Mouse (Mus musculus) MEL (cell line): ENCODE measurements at regions not wholly inside any gene's neighbourhood (a gene's known extent, or its start where the extent isn't known, plus 50 kb on each side); places are given as distances from the start of the nearest gene placed in this dataset.

Source experiments
- DNase-seq: peaks from one replicate; pipeline ENCODE4 v3.0.0; 2011; ENCODE audit warnings: low read depth, low spot score
- H3K27ac ChIP-seq: 2 replicates; pipeline ENCODE4 v1.5.1; 2012; ENCODE audit warnings: low read depth, mild to moderate bottlenecking, control low read depth, low read length, moderate library complexity; ENCODE audit not compliant: control insufficient read depth
- H3K27me3 ChIP-seq, 2 experiments: fragments of 150-350 bp in 1 of 2; sonication (generic) in 1 of 2; 2 replicates each; pipeline ENCODE4 v1.6.1; 2012; ENCODE audit warnings: low read length in 2 of 2, mild to moderate bottlenecking in 2 of 2, improper control_type of control experiment in 1 of 2, moderate library complexity in 1 of 2; ENCODE audit not compliant: insufficient read depth in 2 of 2, control insufficient read depth in 1 of 2
- H3K36me3 ChIP-seq, 2 experiments: 2 replicates each; pipeline ENCODE4 v1.6.1; 2012 to 2014; ENCODE audit warnings: low read length in 2 of 2, improper control_type of control experiment in 1 of 2, inconsistent platforms in 1 of 2, mild to moderate bottlenecking in 1 of 2; ENCODE audit not compliant: insufficient read depth in 2 of 2, control insufficient read depth in 1 of 2
- H3K4me1 ChIP-seq, 2 experiments: fragments of 150-350 bp in 1 of 2; sonication (generic) in 1 of 2; 2 replicates each; pipeline ENCODE4 v1.6.1; 2012; ENCODE audit warnings: low read length in 2 of 2, improper control_type of control experiment in 1 of 2, mild to moderate bottlenecking in 1 of 2; ENCODE audit not compliant: insufficient read depth in 2 of 2, control insufficient read depth in 1 of 2
- H3K4me3 ChIP-seq, 2 experiments: fragments of 150-350 bp in 1 of 2; sonication (generic) in 1 of 2; 2 replicates each; pipeline ENCODE4 v1.5.1; 2012; ENCODE audit warnings: low read depth in 2 of 2, low read length in 2 of 2, mild to moderate bottlenecking in 2 of 2, moderate library complexity in 2 of 2, control low read depth in 1 of 2, improper control_type of control experiment in 1 of 2; ENCODE audit not compliant: control insufficient read depth in 1 of 2, insufficient read depth in 1 of 2
- H3K79me2 ChIP-seq: 2 replicates; pipeline ENCODE4 v1.6.1; 2012; ENCODE audit warnings: mild to moderate bottlenecking, low read length, moderate library complexity; ENCODE audit not compliant: control insufficient read depth, poor library complexity, insufficient read depth
- H3K9ac ChIP-seq: 2 replicates; pipeline ENCODE4 v1.6.1; 2012; ENCODE audit warnings: low read depth, mild to moderate bottlenecking, control low read depth, low read length, moderate library complexity; ENCODE audit not compliant: control insufficient read depth, poor library complexity, severe bottlenecking
- H3K9me3 ChIP-seq: fragments of 150-350 bp; sonication (generic); replicated peaks from 2 replicates; pipeline ENCODE4 v1.6.1; 2012; ENCODE audit warnings: mild to moderate bottlenecking, low read length, improper control_type of control experiment, moderate library complexity; ENCODE audit not compliant: insufficient read depth
- BHLHE40 ChIP-seq: IDR thresholded peaks from 2 replicates; pipeline ENCODE4 v1.6.1; 2012; ENCODE audit warnings: low read depth, mild to moderate bottlenecking, inconsistent platforms, low read length, improper control_type of control experiment, borderline replicate concordance
- CHD2 ChIP-seq: IDR thresholded peaks from 2 replicates; pipeline ENCODE4 v1.6.1; 2011; ENCODE audit warnings: low read length, improper control_type of control experiment
- E2F4 ChIP-seq: IDR thresholded peaks from 2 replicates; pipeline ENCODE4 v1.6.1; 2011; ENCODE audit warnings: low read depth, low read length, improper control_type of control experiment, borderline replicate concordance
- ELF1 ChIP-seq: IDR thresholded peaks from 2 replicates; pipeline ENCODE4 v1.6.1; 2014; ENCODE audit warnings: low read depth, mild to moderate bottlenecking, inconsistent platforms, low read length, improper control_type of control experiment, moderate library complexity
- GABPA ChIP-seq: IDR thresholded peaks from 2 replicates; pipeline ENCODE4 v1.6.1; 2012; ENCODE audit warnings: low read depth, mild to moderate bottlenecking, inconsistent platforms, low read length, improper control_type of control experiment, moderate library complexity
- GATA1 ChIP-seq: IDR thresholded peaks from 2 replicates; pipeline ENCODE4 v1.6.1; 2011; ENCODE audit warnings: low read depth, low read length, improper control_type of control experiment
- HCFC1 ChIP-seq: IDR thresholded peaks from 2 replicates; pipeline ENCODE4 v1.6.1; 2012; ENCODE audit warnings: low read depth, mild to moderate bottlenecking, inconsistent platforms, low read length, improper control_type of control experiment, moderate library complexity
- JUND ChIP-seq: IDR thresholded peaks from 2 replicates; pipeline ENCODE4 v1.6.1; 2011; ENCODE audit warnings: low read depth, mild to moderate bottlenecking, improper control_type of control experiment, low read length
- MAFK ChIP-seq: IDR thresholded peaks from 2 replicates; pipeline ENCODE4 v1.6.1; 2011; ENCODE audit warnings: low read depth, mild to moderate bottlenecking, low read length, improper control_type of control experiment, borderline replicate concordance
- MAX ChIP-seq: IDR thresholded peaks from 2 replicates; pipeline ENCODE4 v1.6.1; 2011; ENCODE audit warnings: low read length, improper control_type of control experiment
- MEF2A ChIP-seq: IDR thresholded peaks from 2 replicates; pipeline ENCODE4 v1.6.1; 2014; ENCODE audit warnings: low read depth, mild to moderate bottlenecking, inconsistent platforms, low read length, improper control_type of control experiment; ENCODE audit not compliant: poor library complexity, insufficient replicate concordance, severe bottlenecking; ENCODE audit errors: extremely low read depth
- NRF1 ChIP-seq: IDR thresholded peaks from 2 replicates; pipeline ENCODE4 v1.6.1; 2014; ENCODE audit warnings: low read depth, mild to moderate bottlenecking, inconsistent platforms, low read length, improper control_type of control experiment, moderate library complexity; ENCODE audit not compliant: poor library complexity, insufficient read depth, severe bottlenecking
- POLR2AphosphoS2 ChIP-seq: IDR thresholded peaks from 2 replicates; pipeline ENCODE4 v1.6.1; 2011; ENCODE audit warnings: low read length, improper control_type of control experiment
- POLR2AphosphoS5 ChIP-seq: IDR thresholded peaks from 2 replicates; pipeline ENCODE4 v1.6.1; 2012; ENCODE audit warnings: low read depth, borderline replicate concordance, mild to moderate bottlenecking, inconsistent platforms, low read length, moderate library complexity, mixed read lengths
- RAD21 ChIP-seq: IDR thresholded peaks from 2 replicates; pipeline ENCODE4 v1.6.1; 2011; ENCODE audit warnings: mild to moderate bottlenecking, low read depth, low read length, improper control_type of control experiment
- RCOR1 ChIP-seq: IDR thresholded peaks from 2 replicates; pipeline ENCODE4 v1.6.1; 2012; ENCODE audit warnings: low read depth, mild to moderate bottlenecking, inconsistent platforms, low read length, improper control_type of control experiment
- TAL1 ChIP-seq: IDR thresholded peaks from 2 replicates; pipeline ENCODE4 v1.6.1; 2012; ENCODE audit warnings: mild to moderate bottlenecking, inconsistent platforms, low read length, moderate library complexity, mixed read lengths
- TBP ChIP-seq: IDR thresholded peaks from 2 replicates; pipeline ENCODE4 v1.8.0; 2011; ENCODE audit warnings: low read depth, low read length, improper control_type of control experiment
- UBTF ChIP-seq: IDR thresholded peaks from 2 replicates; pipeline ENCODE4 v1.6.1; 2012; ENCODE audit warnings: low read depth, mild to moderate bottlenecking, inconsistent platforms, low read length, improper control_type of control experiment, moderate library complexity, borderline replicate concordance; ENCODE audit not compliant: insufficient read depth
- ZC3H11A ChIP-seq: IDR thresholded peaks from 2 replicates; pipeline ENCODE4 v1.6.1; 2012; ENCODE audit warnings: low read depth, mild to moderate bottlenecking, inconsistent platforms, low read length, improper control_type of control experiment
- ZKSCAN1 ChIP-seq: IDR thresholded peaks from 2 replicates; pipeline ENCODE4 v1.6.1; 2012; ENCODE audit warnings: low read depth, mild to moderate bottlenecking, inconsistent platforms, low read length, improper control_type of control experiment, moderate library complexity
- ZMIZ1 ChIP-seq: IDR thresholded peaks from 2 replicates; pipeline ENCODE4 v1.6.1; 2012; ENCODE audit warnings: low read depth, mild to moderate bottlenecking, inconsistent platforms, low read length, improper control_type of control experiment, moderate library complexity
- ZNF384 ChIP-seq: IDR thresholded peaks from 2 replicates; pipeline ENCODE4 v1.6.1; 2012; ENCODE audit warnings: low read depth, mild to moderate bottlenecking, inconsistent platforms, low read length, improper control_type of control experiment

DNA sequence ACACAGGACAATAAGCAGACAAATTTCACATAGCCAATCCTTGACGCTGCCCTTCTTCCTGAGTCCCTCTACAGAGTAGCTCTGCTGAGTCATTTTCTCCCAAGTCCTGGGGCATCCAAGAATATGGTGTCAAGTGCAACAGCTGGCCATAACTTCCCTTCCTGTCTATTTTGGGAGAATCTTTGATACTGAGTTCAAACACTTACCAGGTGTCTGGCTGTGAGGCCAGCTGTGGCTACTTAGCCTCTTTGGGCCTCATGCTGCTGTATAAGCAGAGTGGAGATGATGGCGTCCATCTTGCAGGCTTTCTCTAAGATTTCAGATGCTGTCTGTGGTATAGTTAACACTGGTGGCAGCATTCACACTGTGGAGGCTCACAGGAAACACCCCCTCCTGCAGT is 143.2 kb downstream of the Zbtb18 start:
- no peaks in the 10 kb centered on the region for H3K79me2 ChIP-seq
- no peak for DNase-seq

GRCm38 (mm10) chr1:177589034-177589433 is 140.6 kb upstream of the 1700016C15Rik start:
- Histone ChIP-seq H3K36me3 (no peaks in the 10 kb centered on the region), H3K9ac (no peak overlapping the region), H3K4me3 (no peak overlapping the region), H3K9me3 (no peaks in the 10 kb centered on the region), H3K27ac (no peak overlapping the region), H3K4me1 (no peaks in the 10 kb centered on the region), H3K79me2 (no peaks in the 10 kb centered on the region), H3K27me3 (peaks cover 0 to 1% of the 10 kb centered on the region in 2 experiments; a peak in 1 of 4 replicates)
- DNase-seq: no peak
- TF ChIP-seq POLR2AphosphoS5 (no peak), RCOR1 (no peak), MEF2A (no peak), MAX (no peak), ZKSCAN1 (no peak), CHD2 (no peak)

More for the DNA sequence above, 143.2 kb downstream of the Zbtb18 start:
- no peak overlapping the region for H3K4me3 ChIP-seq
- no peaks in the 10 kb centered on the region for H3K36me3 ChIP-seq
- TF ChIP-seq ZC3H11A (no peak), POLR2AphosphoS5 (no peak), RAD21 (no peak), E2F4 (no peak), TBP (no peak), MAX (no peak), TAL1 (no peak), UBTF (no peak), GATA1 (no peak), MAFK (no peak), ZMIZ1 (no peak), ELF1 (no peak), GABPA (no peak), HCFC1 (no peak), RCOR1 (no peak), ZNF384 (no peak), NRF1 (no peak), BHLHE40 (no peak), JUND (no peak), POLR2AphosphoS2 (no peak)
- H3K27ac ChIP-seq: no peak overlapping the region
- H3K27me3 ChIP-seq: peaks cover 0 to 5% of the 10 kb centered on the region in 2 experiments; a peak in 2 of 4 replicates
- no peaks in the 10 kb centered on the region for H3K9me3 ChIP-seq
- no peak overlapping the region for H3K9ac ChIP-seq
- no peaks in the 10 kb centered on the region for H3K4me1 ChIP-seq
